Mouse (Mus musculus): ENCODE results near the gene Ubtf. TPM values are rescaled to one million over a fixed set of nuclear protein-coding genes. Genes with fewer than 3 reads are reported as not detected.

Ubtf gene
- total RNA-seq, 2 experiments from 2014 or later = 97.0 to 100 TPM

DNA sequence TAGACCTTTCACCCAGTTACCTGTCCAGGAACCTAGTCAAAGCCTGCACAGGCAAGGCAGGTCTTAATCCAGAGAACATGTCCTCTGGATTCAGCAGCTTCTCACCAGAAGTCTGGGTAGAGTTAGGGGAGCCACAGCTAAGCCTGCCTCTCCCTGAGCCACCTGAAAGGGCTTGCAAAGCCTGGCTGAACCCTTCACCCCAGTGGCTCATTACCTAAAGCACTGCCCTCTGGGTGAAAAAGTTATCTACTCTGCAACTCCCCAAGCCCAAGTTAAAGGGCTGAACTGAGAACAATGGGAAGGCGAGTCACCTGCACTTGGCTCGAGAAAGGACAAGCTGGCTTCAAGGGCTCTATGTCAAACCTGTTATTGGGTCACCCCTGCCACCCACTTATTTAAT, 15.4 kb downstream of the Ubtf start:
- DNase-seq (ENCODE audit: extremely low spot score in 1 of 2, low spot score in 2 of 2) = no peak
- intact Hi-C loops (cut with DNase I) = no loop called here

DNA sequence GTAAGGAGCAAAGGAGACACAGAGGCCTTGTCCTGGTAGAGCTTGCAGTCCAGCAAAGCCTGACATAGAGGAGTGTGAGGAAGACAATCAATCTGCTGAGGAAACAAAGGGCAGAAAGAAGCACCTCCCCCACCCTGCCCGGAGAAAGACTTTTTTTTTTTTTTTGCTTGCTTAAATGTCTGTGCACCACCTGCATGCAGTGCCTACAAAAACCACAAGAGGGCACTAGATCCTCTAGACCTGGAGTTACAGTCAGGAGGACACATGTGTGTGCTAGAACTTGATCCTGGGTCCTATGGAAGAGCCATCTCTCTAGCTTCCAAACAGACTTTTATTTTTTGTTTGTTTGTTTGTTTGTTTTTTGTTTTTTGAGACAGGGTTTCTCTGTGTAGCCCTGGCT, 19.7 kb downstream of the Ubtf start:
- intact Hi-C loops (cut with DNase I) = no loop called here

DNA sequence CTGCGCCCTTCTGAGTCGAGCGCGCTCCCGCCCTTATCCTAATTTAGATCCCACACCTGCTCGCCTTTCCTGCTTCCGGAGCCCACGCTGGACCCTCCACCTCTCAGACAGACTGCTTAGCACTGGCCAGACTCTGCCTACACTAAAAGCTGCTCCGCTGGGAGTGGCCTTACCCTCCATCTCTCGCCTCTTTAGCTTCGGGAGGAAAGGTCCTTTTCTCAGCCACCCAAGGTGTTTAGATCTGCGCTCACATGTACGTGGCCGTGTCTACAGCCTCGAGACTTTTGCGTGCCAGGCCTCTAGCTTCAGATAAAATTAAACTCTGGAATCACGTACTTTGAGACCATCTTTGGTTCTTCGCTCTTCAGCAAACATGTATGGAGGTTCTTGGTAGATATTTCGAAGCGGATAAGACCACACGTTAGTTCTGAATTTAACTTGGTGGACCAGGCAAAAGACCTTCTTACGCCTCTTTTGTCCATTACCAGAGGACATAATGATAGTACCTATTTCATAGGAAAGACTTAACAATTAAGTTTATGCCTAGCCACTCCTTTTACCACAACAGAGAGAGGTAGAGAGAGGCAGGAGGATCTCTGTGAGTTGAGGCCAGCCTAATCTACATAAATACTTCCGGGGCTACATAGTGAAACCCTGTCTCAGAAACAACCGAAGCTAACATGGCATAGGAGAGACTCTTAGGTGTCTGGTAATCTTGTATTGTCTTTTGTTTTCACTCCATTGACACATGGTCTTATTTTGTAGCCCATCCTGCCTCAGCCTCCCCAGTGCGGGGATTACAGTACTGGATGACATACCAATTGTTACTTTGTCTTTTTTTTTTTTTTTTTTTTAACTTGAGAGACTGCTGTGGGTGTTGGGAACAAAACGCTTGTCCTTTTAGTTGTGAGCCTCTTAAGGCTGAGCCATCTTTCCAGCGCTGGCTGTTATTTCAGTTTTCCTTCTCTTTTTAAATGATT, 21.7 kb downstream of the Ubtf start:
- intact Hi-C loops (cut with DNase I) = no loop called here
- no peak for DNase-seq (ENCODE audit: extremely low spot score in 1 of 2, low spot score in 2 of 2)

More for the DNA sequence above, 19.7 kb downstream of the Ubtf start:
- DNase-seq (ENCODE audit: extremely low spot score in 1 of 2, low spot score in 2 of 2) = peak in 1 of 2 experiments; percentile 68

DNA sequence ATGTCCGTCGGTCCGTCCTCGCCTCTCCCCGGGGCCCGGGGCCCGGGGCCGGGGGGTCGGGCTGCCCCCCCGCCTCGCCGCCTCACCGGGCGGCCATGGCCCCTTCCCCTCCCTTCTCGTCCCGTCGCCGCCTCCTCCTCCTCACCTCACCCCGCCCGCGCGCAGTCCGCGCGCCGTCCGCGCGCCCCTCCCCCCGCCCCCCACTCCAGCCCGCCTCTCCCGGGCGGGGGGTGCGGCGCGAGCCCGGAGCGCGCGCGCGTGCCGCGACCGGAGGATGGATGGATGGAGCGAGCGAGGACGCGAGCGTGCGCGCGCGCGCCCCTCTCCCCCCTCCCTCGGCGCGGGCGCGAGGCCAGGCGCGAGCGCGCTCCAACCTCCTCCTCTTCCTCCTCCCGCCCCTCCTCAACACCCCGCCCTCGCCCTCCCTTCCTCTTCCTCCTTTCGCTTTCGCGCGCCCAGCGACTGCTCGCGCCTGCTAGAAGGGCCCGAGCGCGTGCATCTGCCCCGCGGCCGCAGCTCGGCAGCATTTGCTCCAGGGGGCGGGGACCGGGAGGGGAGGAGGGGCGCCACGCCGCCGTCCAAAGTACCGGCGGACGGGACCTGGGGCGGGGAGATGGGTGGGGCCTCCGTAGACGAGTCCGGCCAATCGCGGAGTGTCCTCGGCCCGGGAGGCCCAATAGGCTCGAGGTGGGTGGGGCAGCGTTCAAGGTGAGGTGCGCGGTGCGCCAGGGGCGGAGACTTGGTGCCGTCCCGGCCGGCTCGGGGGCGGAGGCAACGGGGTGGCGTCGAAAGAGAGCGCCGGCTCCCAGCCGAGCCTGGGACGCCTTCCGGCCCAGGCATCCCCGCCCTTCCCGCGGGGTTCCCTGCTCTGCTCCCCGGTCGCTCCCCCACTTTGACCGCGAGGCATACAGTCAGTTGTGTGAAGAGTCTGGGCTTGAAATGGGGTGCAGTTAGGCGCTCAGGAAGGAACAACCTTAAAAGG, 22.8 kb downstream of the Ubtf start, which contains the start of gene Atxn7l3:
Gene Atxn7l3, minus strand, starts transcription at position 141 of the 982 bp plus-strand sequence.
- intact Hi-C loops (cut with DNase I) = no loop called here
- DNase-seq (ENCODE audit: extremely low spot score in 1 of 2, low spot score in 2 of 2) = peak; percentile 96 to 100

DNA sequence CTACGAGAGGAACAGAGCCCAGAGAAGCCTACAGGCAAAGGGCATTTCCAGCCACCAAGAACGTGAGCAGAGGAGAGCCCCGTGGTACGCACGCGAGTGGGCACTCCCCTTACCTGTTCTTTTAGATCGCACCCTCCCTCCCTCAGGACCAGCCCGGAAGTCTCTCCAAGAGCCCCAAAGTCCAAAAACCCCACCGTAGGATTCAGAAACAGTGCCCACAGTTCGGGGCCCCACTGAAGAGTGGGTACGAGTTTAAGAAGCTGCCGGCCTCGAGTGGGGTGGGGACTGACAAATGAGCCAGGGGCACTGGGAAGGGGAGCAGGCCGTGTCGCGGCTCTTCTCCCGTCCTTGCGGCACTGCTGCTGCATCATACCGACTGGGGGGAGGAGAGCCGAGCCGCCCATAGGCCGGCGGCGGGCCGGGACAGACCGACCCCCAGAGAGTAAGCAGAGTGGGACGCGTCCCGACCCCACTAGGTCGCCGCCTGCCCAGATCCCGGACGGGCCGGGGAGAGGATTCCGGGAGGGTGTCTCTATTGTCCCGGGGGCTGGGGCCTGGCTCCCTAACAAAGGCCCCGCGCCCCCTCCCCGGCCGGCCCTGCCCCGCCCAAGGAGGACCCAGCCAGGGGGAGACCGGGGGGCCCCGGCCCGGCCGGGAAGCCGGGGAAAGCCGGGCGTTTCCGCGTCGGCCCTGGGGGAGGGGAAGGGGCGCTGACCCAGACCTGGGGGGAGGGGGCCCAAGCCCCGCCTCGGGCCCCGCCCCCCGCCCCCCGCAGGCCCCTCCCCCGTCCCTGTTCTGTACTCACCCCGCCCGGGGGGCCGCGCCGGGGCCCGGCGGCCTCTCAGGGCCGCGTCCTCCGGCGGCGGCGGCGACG, 23.7 kb downstream of the Ubtf start:
- intact Hi-C loops (cut with DNase I) = no loop called here
- peak in 1 of 2 experiments; percentile 82 for DNase-seq (ENCODE audit: extremely low spot score in 1 of 2, low spot score in 2 of 2)

DNA sequence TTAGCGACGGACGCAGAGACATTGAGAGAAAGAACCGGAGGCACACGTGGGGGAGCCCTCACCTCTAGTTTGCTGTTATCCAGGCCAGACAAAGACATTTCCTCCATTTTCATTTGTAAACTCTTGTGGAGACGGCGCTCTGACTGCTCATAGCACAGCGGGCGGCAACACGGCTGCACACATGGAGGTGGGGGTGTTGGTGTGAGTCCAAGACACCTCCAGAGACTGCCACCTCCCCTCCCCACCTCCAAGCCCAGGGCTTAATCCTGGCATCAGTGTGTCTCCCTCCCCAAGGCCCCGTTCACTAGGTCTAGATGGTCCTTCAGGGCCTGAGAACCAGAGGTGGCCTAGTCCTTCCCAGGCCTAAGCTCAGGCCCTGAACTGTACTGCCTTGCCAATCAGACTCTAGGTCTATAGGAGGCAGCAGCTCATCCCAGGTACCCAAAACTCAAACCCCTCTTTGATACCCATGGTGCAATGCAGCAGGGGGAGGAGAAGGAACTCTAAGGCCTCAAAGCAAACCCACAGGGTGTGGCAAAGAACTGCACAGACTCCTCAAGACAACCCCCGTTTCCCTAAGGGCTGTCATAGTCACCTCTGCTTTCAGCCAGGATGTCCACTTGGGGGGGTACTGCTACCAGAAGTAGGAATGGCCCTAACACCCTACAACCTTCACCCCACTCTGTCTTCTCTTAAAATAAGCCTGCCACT, 24.5 kb downstream of the Ubtf start:
- intact Hi-C loops (cut with DNase I) = no loop called here
- no peak for DNase-seq (ENCODE audit: extremely low spot score in 1 of 2, low spot score in 2 of 2)

DNA sequence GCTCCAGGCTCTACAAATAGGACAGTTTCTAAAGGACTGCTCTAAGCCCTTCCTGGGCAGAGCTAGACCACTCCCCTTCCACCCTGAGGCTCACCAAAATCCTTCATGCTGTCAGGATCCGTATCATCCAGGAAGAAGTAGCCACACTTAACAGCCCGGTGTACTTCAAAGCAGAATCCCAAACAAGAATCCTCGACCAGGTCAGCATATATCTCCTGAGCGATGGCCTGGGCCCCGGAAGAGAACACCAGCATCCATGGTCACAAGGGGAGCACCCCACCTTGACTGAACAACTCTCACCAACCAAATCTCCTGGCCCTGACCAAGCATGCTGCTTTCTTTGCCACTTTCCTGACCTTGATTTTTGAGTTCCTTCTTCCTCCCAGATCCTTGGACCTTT, 25.1 kb downstream of the Ubtf start:
- intact Hi-C loops (cut with DNase I) = no loop called here
- DNase-seq (ENCODE audit: extremely low spot score in 1 of 2, low spot score in 2 of 2) = no peak

DNA sequence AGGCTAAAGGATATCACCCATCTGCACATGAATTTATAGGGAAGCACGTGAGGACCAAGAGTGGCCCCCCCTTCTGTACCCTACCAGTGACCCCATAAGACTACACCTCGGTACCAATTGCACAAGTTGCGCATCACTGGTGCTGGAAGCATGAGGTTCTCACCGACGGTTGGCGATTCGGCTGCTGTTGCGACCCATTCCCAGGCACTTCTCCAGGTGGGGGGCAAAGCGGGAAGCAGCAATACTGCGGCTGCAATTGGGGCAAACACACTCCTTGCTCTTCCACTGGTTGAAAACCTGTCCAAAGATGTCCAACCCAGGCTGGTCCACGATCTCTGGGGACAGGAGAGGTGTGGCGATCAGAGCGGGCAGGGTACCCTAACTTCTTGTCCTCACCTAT, 25.6 kb downstream of the Ubtf start:
- intact Hi-C loops (cut with DNase I) = no loop called here
- DNase-seq (ENCODE audit: extremely low spot score in 1 of 2, low spot score in 2 of 2) = no peak

DNA sequence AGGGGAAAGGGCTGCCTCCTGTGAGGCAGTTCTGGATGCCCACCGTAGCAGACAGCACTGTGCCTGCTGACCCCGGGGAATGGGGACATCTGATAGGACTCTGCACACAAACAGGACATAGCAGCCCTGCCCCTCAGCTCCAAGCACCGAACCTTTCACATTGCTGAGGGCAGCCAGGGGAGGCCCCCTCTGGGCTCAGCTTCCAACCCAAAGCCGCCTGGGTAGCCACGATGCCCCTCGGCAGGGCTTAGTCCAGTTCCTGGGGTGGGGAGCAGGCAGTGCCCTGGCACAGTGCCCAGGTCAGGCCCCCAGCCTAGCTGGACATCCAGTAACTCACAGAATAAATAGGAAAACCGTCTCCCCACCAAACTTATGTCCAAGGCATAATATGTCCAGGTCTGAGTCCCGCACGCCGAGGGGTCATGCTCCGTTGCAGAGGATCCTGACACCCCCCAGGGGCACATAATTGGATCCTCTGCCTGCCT, 28.4 kb downstream of the Ubtf start:
- intact Hi-C loops (cut with DNase I) = no loop called here
- DNase-seq (ENCODE audit: extremely low spot score in 1 of 2, low spot score in 2 of 2) = peak in 1 of 2 experiments; percentile 50

DNA sequence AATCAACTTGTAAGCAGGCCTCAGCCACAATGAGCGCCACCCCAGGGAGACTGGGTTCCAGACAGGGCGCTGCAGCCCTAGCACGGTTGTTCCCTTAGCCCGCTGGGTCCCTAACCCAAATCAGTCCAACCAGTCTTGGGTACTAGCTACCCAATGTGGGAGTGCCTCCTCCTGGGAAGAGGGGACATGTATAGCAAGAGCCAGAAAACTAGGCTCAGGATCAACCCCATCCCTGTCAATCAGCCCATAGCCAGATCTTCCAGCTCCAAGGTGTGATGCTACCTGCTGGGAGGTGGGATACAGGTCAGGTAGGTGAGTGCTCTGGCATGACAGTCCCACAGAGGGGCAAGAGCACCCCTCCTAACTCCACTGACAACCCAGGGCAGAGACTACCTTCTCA, 29.4 kb downstream of the Ubtf start:
- intact Hi-C loops (cut with DNase I) = no loop called here
- no peak for DNase-seq (ENCODE audit: extremely low spot score in 1 of 2, low spot score in 2 of 2)

DNA sequence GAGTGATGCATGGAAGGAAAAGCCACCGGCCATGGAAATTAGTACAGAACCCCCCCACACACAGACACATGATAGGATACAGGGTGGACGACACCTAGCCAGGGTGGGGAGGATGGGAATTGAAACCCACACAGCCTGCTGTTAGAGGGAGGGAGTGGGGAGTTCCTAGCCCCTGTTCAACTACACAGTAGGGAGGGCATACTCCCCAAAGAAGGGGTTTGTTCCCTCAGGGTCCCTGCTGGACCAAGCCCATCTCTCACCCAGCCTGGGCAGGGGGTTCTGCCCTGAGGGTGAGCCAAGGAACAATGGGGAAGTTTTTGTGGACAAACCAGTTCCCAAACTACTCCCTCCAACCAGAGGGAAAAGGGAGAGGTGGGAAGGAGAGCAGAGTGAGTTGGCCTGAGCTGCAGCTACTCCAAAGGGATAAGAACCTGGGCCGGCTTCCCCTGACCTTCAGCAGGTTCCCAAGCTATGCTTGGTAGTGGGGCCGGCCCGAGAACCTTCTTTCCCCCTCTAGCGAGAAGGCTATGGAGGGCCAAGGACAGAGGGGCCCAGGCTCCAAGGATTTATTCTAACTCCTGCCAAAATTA, 29.9 kb downstream of the Ubtf start:
- intact Hi-C loops (cut with DNase I) = no loop called here
- DNase-seq (ENCODE audit: extremely low spot score in 1 of 2, low spot score in 2 of 2) = no peak

DNA sequence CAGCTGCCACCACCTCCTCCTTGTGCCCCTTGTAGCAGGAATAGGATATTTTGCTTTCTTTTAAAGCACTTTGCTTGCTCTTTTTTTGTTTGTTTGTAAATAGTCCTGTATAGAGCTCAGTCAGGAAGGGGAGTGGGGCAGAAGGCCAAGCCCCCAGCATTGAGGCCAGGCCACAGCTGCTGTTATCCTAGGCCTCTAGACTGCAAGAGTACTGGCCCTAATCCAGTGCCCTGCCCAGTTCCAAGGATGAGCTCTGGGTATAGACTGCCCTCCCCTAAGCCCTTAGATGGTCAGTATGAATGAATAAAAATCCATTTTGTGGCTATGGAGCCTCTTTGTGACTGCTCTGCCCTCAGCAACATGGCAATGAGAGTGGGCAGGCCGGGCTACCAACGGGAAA, 30.6 kb downstream of the Ubtf start:
- no peak for DNase-seq (ENCODE audit: extremely low spot score in 1 of 2, low spot score in 2 of 2)
- intact Hi-C loops (cut with DNase I) = no loop called here

DNA sequence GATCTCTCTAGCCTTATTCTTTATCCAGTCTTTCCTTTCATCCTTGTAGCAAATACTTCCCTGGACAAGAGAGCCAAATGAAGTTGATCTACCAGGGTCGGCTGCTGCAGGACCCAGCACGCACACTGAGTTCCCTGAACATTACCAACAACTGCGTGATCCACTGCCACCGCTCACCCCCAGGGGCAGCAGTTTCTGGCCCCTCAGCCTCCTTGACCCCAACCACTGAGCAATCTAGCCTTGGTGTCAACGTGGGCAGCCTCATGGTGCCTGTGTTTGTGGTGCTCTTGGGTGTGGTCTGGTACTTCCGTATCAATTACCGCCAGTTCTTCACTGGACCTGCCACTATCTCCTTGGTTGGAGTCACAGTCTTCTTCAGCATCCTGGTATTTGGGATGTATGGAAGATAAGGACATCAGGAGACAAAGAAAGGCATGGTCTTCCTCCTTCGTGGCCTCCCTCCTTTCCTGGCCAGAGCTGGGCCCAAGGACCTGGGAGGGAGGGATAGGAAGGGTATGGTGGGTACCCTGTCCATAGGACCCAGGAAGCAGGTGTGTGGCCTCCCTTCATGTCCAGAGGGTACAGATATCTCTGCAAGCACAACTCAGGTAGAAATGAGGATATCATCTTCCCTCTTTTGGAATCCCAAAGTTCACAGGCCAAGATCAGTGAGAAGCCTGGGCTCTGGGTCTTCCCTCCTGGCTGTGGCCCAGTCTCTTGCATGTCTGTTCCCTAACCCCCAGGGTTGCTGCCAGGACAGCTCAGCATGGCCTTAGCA, 31.3 kb downstream of the Ubtf start:
- no peak for DNase-seq (ENCODE audit: extremely low spot score in 1 of 2, low spot score in 2 of 2)
- intact Hi-C loops (cut with DNase I) = no loop called here

DNA sequence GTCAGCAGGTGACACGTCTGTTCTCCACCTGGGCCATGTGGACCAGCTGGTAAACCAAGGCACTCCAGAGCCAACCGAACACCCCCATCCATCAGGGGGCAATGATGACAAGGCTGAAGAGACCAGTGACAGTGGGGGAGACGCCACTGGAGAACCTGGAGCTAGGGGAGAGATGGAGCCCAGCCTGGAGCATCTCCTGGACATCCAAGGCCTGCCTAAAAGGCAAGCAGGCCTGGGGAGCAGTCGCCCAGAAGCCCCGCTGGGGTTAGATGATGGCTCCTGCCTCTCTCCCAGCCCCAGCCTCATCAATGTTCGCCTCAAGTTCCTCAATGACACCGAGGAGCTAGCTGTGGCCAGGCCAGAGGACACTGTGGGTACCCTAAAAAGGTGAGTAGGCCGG, 32.1 kb downstream of the Ubtf start:
- intact Hi-C loops (cut with DNase I) = no loop called here
- no peak for DNase-seq (ENCODE audit: extremely low spot score in 1 of 2, low spot score in 2 of 2)

DNA sequence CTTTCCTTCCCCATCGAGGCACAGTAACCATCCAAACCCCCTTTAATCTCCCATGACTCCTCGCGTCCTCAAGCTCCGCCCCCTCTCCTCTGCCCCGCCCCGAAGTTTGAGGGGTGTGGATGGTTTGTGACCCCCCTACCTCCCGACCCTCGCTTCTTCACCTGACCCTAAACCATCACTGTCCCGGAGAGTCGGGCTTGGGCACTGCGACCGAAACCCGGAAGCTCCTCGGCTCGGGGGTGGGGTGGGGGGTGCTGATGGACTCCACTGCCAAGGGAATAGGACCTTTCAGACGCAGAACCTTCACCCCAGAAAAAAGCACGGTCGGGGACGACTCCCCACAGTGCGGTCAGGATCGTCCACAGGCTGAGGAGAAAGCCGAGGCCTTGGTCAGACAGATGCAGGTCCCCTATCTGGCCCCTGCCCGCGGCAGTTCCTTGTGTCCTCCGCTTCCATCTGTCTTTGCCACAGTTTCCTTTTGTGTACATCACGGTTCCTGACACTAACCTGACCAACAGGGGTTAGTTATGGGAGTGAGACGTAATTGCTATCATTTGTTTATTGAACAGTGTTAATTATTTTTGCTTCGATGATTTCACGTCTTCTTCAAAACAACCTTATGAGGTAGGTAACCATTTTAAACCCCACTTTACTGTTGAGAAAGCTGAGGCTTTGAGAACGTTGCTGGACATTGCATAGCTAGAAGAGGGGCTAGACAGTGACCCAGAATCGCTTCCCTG, 34.3 kb downstream of the Ubtf start:
- intact Hi-C loops (cut with DNase I) = no loop called here
- peak in 1 of 2 experiments; percentile 78 for DNase-seq (ENCODE audit: extremely low spot score in 1 of 2, low spot score in 2 of 2)

DNA sequence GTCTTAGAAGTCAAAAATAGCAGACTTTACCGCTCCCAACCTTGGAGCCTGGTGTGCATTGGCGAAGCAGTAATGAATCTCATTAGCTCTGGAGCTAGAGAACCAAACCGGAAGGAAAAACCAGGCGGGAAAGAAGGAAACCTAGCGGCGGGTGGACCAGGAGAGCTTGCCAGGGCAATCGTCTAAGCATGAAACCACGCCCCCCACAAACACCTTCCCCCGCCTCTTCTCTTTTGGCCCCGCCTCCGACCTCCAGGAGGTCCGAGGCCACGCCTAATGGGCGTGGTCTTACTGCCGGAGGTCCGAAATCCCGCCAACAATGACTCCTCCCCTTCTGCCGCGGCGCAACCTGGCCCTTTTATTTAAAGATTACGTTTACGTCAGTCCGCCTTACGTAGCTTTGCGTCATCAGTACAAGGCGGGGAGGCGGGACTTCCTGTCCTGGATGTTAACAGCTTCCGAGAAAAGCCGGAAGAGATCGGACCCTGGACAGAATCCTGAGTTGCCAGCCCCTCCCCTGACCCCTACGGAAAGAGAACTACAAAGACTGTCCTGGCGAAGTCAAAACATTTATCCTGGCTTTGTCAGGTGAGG, 34.9 kb downstream of the Ubtf start, which contains the start of gene Tmub2:
Gene Tmub2, plus strand, starts transcription at position 431 of the 594 bp plus-strand sequence.
- intact Hi-C loops (cut with DNase I) = no loop called here

More for the DNA sequence above, 34.9 kb downstream of the Ubtf start, which contains the start of gene Tmub2:
- peak; percentile 96 for DNase-seq (ENCODE audit: extremely low spot score in 1 of 2, low spot score in 2 of 2)
